In genomic region chr16:97535808-97536413, GRCm38 (mm10) we compare ENCODE assay signal across 8 mouse cellular contexts. TPM values are rescaled to one million over a fixed set of nuclear protein-coding genes. Genes with fewer than 3 reads are reported as not detected.
A peak's percentile ranks its signal among the peaks of the same experiment; 100 is the strongest.
DNase-seq lines count a peak whose midpoint lies in the region; ATAC-seq and TF ChIP-seq lines count a peak whose summit lies in the region.

No protein-coding gene starts in this region.

- 47% methylated on average over 3 of the region's 3 CpGs for WGBS in cerebellum, adult 2 months
- 7% methylated on average over 3 of the region's 3 CpGs for WGBS in heart, embryonic 12.5 days
- WGBS in kidney, embryonic 14.5 days = 13% methylated on average over 3 of the region's 3 CpGs
- 10% methylated on average over 3 of the region's 3 CpGs for WGBS in limb, embryonic 13.5 days
- 5% methylated on average over 3 of the region's 3 CpGs for WGBS in midbrain, embryonic 12.5 days

- H3K27me3 ChIP-seq in cerebellum, adult 2 months (ENCODE audit: control insufficient read depth, insufficient read depth, low read length) = no peaks in the 10 kb centered on the region
- H3K27me3 ChIP-seq in heart, embryonic 12.5 days (replicated peaks) = no peaks in the 10 kb centered on the region
- H3K27me3 ChIP-seq in kidney, embryonic 14.5 days (ENCODE audit: control insufficient read depth, insufficient read depth, low read length) = no peaks in the 10 kb centered on the region
- no peaks in the 10 kb centered on the region for H3K27me3 ChIP-seq in limb, embryonic 13.5 days
- no peaks in the 10 kb centered on the region for H3K27me3 ChIP-seq in midbrain, embryonic 12.5 days

- peak; percentile 10 to 12 for DNase-seq in cerebellum, adult 2 months
- no peak for DNase-seq in cerebellum, adult 8-10 months
- DNase-seq in skeletal muscle tissue, adult 2 months (ENCODE audit: low read depth, low spot score) = peak; percentile 37

- no peaks in the 10 kb centered on the region for H3K9me3 ChIP-seq in heart, embryonic 12.5 days (replicated peaks)
- H3K9me3 ChIP-seq in kidney, embryonic 14.5 days (ENCODE audit: control insufficient read depth, low read length) = no peaks in the 10 kb centered on the region
- H3K9me3 ChIP-seq in limb, embryonic 13.5 days = no peaks in the 10 kb centered on the region
- no peaks in the 10 kb centered on the region for H3K9me3 ChIP-seq in midbrain, embryonic 12.5 days

- H3K36me3 ChIP-seq in heart, embryonic 12.5 days = no peaks in the 10 kb centered on the region
- no peaks in the 10 kb centered on the region for H3K36me3 ChIP-seq in kidney, embryonic 14.5 days (ENCODE audit: control insufficient read depth, insufficient read depth, low read length)
- H3K36me3 ChIP-seq in limb, embryonic 13.5 days = no peaks in the 10 kb centered on the region
- no peaks in the 10 kb centered on the region for H3K36me3 ChIP-seq in midbrain, embryonic 12.5 days

- peak; percentile 87 for ATAC-seq in heart, embryonic 12.5 days (ENCODE audit: insufficient number of reproducible peaks, low FRiP score)
- ATAC-seq in kidney, embryonic 14.5 days (ENCODE audit: low FRiP score, low TSS enrichment) = peak; percentile 87
- ATAC-seq in limb, embryonic 13.5 days (ENCODE audit: low FRiP score, low read depth) = peak; percentile 89
- ATAC-seq in midbrain, embryonic 12.5 days (ENCODE audit: low FRiP score, low read depth) = peak; percentile 88

- H3K4me3 ChIP-seq in cerebellum, adult 2 months (replicated peaks; ENCODE audit: insufficient read depth, low read depth, low read length) = no peak overlapping the region
- H3K4me3 ChIP-seq in embryonic fibroblast, embryonic 13.5 days (ENCODE audit: insufficient read depth, low read length) = no peak overlapping the region; the same call in 1 of the 2 replicates
- H3K4me3 ChIP-seq in heart, embryonic 12.5 days = peak overlapping the region; percentile 21; the same call in 1 of the 2 replicates
- no peak overlapping the region for H3K4me3 ChIP-seq in kidney, embryonic 14.5 days (ENCODE audit: low read length)
- H3K4me3 ChIP-seq in limb, embryonic 13.5 days = peak overlapping the region; percentile 12
- H3K4me3 ChIP-seq in midbrain, embryonic 12.5 days = no peak overlapping the region

- H3K4me1 ChIP-seq in cerebellum, adult 2 months (ENCODE audit: control insufficient read depth, insufficient read depth, low read length) = 0 out of 2 replicates have a peak, but pooled peaks cover 4% of the 10 kb centered on the region
- peaks cover 5% of the 10 kb centered on the region; the same call in 1 of the 2 replicates for H3K4me1 ChIP-seq in embryonic fibroblast, embryonic 13.5 days (ENCODE audit: control insufficient read depth, insufficient read depth, low read length)
- peaks cover 34% of the 10 kb centered on the region for H3K4me1 ChIP-seq in heart, embryonic 12.5 days (replicated peaks)
- H3K4me1 ChIP-seq in kidney, embryonic 14.5 days (ENCODE audit: control insufficient read depth, insufficient read depth, low read length) = peaks cover 19% of the 10 kb centered on the region
- H3K4me1 ChIP-seq in limb, embryonic 13.5 days = peaks cover 30% of the 10 kb centered on the region
- H3K4me1 ChIP-seq in midbrain, embryonic 12.5 days = peaks cover 26% of the 10 kb centered on the region

- peak overlapping the region; percentile 46; the same call in 1 of the 2 replicates for H3K9ac ChIP-seq in heart, embryonic 12.5 days
- no peak overlapping the region for H3K9ac ChIP-seq in kidney, embryonic 14.5 days (ENCODE audit: low read depth, low read length)
- H3K9ac ChIP-seq in limb, embryonic 13.5 days = peak overlapping the region; percentile 39; the same call in 1 of the 2 replicates
- H3K9ac ChIP-seq in midbrain, embryonic 12.5 days (replicated peaks) = no peak overlapping the region; the same call in 1 of the 2 replicates

- TF ChIP-seq POLR2A in cerebellum, adult 2 months (IDR thresholded peaks at IDR 0.05; ENCODE audit: borderline replicate concordance, insufficient read depth, low read length) = no peak
- peak; percentile 48; the same call in 1 of the 2 replicates for TF ChIP-seq POLR2A in embryonic fibroblast, embryonic 13.5 days (IDR thresholded peaks at IDR 0.05; ENCODE audit: low read depth, low read length)

- peak overlapping the region; percentile 64 for H3K4me2 ChIP-seq in heart, embryonic 12.5 days
- H3K4me2 ChIP-seq in kidney, embryonic 14.5 days (replicated peaks; ENCODE audit: low read depth, low read length) = peak overlapping the region; percentile 9; the same call in 1 of the 2 replicates
- H3K4me2 ChIP-seq in limb, embryonic 13.5 days (replicated peaks) = peak overlapping the region; percentile 52
- H3K4me2 ChIP-seq in midbrain, embryonic 12.5 days (replicated peaks) = peak overlapping the region; percentile 35

- TF ChIP-seq CTCF in cerebellum, adult 2 months (IDR thresholded peaks at IDR 0.05; ENCODE audit: borderline replicate concordance, insufficient read depth, low read depth, low read length) = no peak
- no peak for TF ChIP-seq CTCF in embryonic fibroblast, embryonic 13.5 days (IDR thresholded peaks at IDR 0.05; ENCODE audit: borderline replicate concordance, insufficient read depth, low read length)

- no peak overlapping the region for H3K27ac ChIP-seq in cerebellum, adult 2 months (ENCODE audit: insufficient read depth, low read length)
- peak overlapping the region; percentile 56 for H3K27ac ChIP-seq in embryonic fibroblast, embryonic 13.5 days (ENCODE audit: insufficient read depth, low read length)
- peak overlapping the region; percentile 91 for H3K27ac ChIP-seq in heart, embryonic 12.5 days (ENCODE audit: poor library complexity, severe bottlenecking)
- peak overlapping the region; percentile 77 for H3K27ac ChIP-seq in kidney, embryonic 14.5 days (ENCODE audit: low read depth, low read length)
- peak overlapping the region; percentile 78 for H3K27ac ChIP-seq in limb, embryonic 13.5 days
- H3K27ac ChIP-seq in midbrain, embryonic 12.5 days (replicated peaks) = peak overlapping the region; percentile 67

RNA-seq across cellular contexts. Expression of gene Fam3b, which starts 21.3 kb away (rescaled TPM):
- polyA plus RNA-seq in cerebellum, adult 2 months (2012; rRNA removed) = not detected in 2 replicates
- polyA plus RNA-seq in embryonic fibroblast, embryonic 13.5 days (2011; ENCODE audit: insufficient read length, low read depth, missing spikeins) = not detected in 2 replicates
- polyA plus RNA-seq in heart, embryonic 12.5 days (2016; fragmentation: Nextera tagmentation; extraction: Ambion mirVana) = not detected in 2 replicates
- polyA plus RNA-seq in kidney, embryonic 14.5 days (2014; fragmentation: Nextera tagmentation; extraction: Ambion mirVana) = not detected in 2 replicates
- not detected in 2 replicates for polyA plus RNA-seq in limb, embryonic 13.5 days (2015; fragmentation: Nextera tagmentation; extraction: Ambion mirVana)
- polyA plus RNA-seq in midbrain, embryonic 12.5 days (2016; fragmentation: Nextera tagmentation; extraction: Ambion mirVana) = not detected in 2 replicates

Comparison
In these comparisons a context has a peak if more than half of its experiments do, and no peak if none do; other contexts are left out.
1. H3K4me3 ChIP-seq: peak in heart, embryonic 12.5 days (single experiment) and limb, embryonic 13.5 days (single experiment); none in cerebellum, adult 2 months (single experiment), embryonic fibroblast, embryonic 13.5 days (single experiment), kidney, embryonic 14.5 days (single experiment) and midbrain, embryonic 12.5 days (single experiment).
2. H3K4me2 ChIP-seq: peak in every context shown above with its lines; median percentile 64 in heart, embryonic 12.5 days; 52 in limb, embryonic 13.5 days; 35 in midbrain, embryonic 12.5 days; 9 in kidney, embryonic 14.5 days.
3. H3K9ac ChIP-seq: peak in heart, embryonic 12.5 days (single experiment) and limb, embryonic 13.5 days (single experiment); none in kidney, embryonic 14.5 days (single experiment) and midbrain, embryonic 12.5 days (single experiment).
4. Peak in every context shown above with its lines, with median percentiles within 50 percentile points of each other: ATAC-seq.